8 mouse cellular contexts compared by ENCODE assay signal in genomic region chr15:97784561-97785161, GRCm38 (mm10). TPM values are rescaled to one million over a fixed set of nuclear protein-coding genes. Genes with fewer than 3 reads are reported as not detected.
A peak's percentile ranks its signal among the peaks of the same experiment; 100 is the strongest.
DNase-seq lines count a peak whose midpoint lies in the region; ATAC-seq and TF ChIP-seq lines count a peak whose summit lies in the region.

No protein-coding gene starts in this region.

- H3K9me3 ChIP-seq in heart, embryonic 14.5 days (ENCODE audit: control insufficient read depth, low read length) = no peaks in the 10 kb centered on the region
- no peaks in the 10 kb centered on the region for H3K9me3 ChIP-seq in ES-E14 (ENCODE audit: control insufficient read depth, insufficient read depth, low read depth, low read length)
- no peaks in the 10 kb centered on the region for H3K9me3 ChIP-seq in embryonic facial prominence, embryonic 12.5 days
- no peaks in the 10 kb centered on the region for H3K9me3 ChIP-seq in kidney, embryonic 16.5 days (ENCODE audit: low read length)
- no peaks in the 10 kb centered on the region for H3K9me3 ChIP-seq in midbrain, embryonic 15.5 days

- H3K36me3 ChIP-seq in heart, embryonic 14.5 days (ENCODE audit: control insufficient read depth, insufficient read depth, low read length) = peaks cover 2% of the 10 kb centered on the region; the same call in 1 of the 2 replicates
- H3K36me3 ChIP-seq in ES-E14 (ENCODE audit: control insufficient read depth, insufficient read depth, low read length, poor library complexity, severe bottlenecking) = no peaks in the 10 kb centered on the region
- H3K36me3 ChIP-seq in embryonic facial prominence, embryonic 12.5 days = no peaks in the 10 kb centered on the region
- H3K36me3 ChIP-seq in kidney, embryonic 16.5 days (ENCODE audit: insufficient read depth, low read length) = no peaks in the 10 kb centered on the region
- no peaks in the 10 kb centered on the region for H3K36me3 ChIP-seq in midbrain, embryonic 15.5 days (replicated peaks)

- in situ Hi-C loops in ES-E14 (cut with MboI; ENCODE audit: low sequenced_read_pairs in 2 of 2, unreplicated experiment in 2 of 2) = no loop called here

- H3K27me3 ChIP-seq in heart, embryonic 14.5 days (ENCODE audit: control insufficient read depth, insufficient read depth, low read length) = no peaks in the 10 kb centered on the region
- no peaks in the 10 kb centered on the region for H3K27me3 ChIP-seq in embryonic facial prominence, embryonic 12.5 days
- H3K27me3 ChIP-seq in kidney, embryonic 16.5 days (ENCODE audit: insufficient read depth, low read length) = no peaks in the 10 kb centered on the region
- H3K27me3 ChIP-seq in midbrain, embryonic 15.5 days (replicated peaks) = peaks cover 17% of the 10 kb centered on the region; the same call in 1 of the 2 replicates

- H3K4me1 ChIP-seq in heart, embryonic 14.5 days (ENCODE audit: control insufficient read depth in 2 of 2, insufficient read depth in 2 of 2, low read length in 2 of 2) = peaks cover 13 to 27% of the 10 kb centered on the region in 2 experiments
- peaks cover 6 to 27% of the 10 kb centered on the region in 2 experiments; a peak in 3 of 4 replicates for H3K4me1 ChIP-seq in ES-E14 (ENCODE audit: control insufficient read depth in 2 of 2, insufficient read depth in 2 of 2, low read length in 2 of 2, poor library complexity in 1 of 2)
- peaks cover 22% of the 10 kb centered on the region for H3K4me1 ChIP-seq in embryonic facial prominence, embryonic 12.5 days
- H3K4me1 ChIP-seq in kidney, embryonic 16.5 days (ENCODE audit: insufficient read depth, low read length) = peaks cover 63% of the 10 kb centered on the region
- peaks cover 22% of the 10 kb centered on the region; the same call in 1 of the 2 replicates for H3K4me1 ChIP-seq in midbrain, embryonic 15.5 days

- ATAC-seq in heart, embryonic 14.5 days (ENCODE audit: insufficient number of reproducible peaks, insufficient read depth, low FRiP score, low read depth) = peak; percentile 33
- 0 out of 2 replicates have a peak, but pooled peaks have one; percentile 12 for ATAC-seq in embryonic facial prominence, embryonic 12.5 days (ENCODE audit: insufficient number of reproducible peaks, insufficient read depth, low FRiP score, low TSS enrichment)
- ATAC-seq in kidney, embryonic 16.5 days (ENCODE audit: low FRiP score, low TSS enrichment) = peak; percentile 44
- peak; percentile 76 for ATAC-seq in midbrain, embryonic 15.5 days (replicated peaks)

- 7% methylated on average over 42 of the region's 45 CpGs for WGBS in heart, embryonic 14.5 days
- WGBS in embryonic facial prominence, embryonic 12.5 days = 5% methylated on average over 45 of the region's 45 CpGs
- 5% methylated on average over 45 of the region's 45 CpGs for WGBS in kidney, embryonic 16.5 days
- WGBS in midbrain, embryonic 15.5 days = 3% methylated on average over 45 of the region's 45 CpGs

- peak overlapping the region in 1 of 2 experiments; percentile 41; a peak in 2 of 4 replicates for H3K27ac ChIP-seq in heart, embryonic 14.5 days (replicated peaks in 1 of 2; ENCODE audit: control insufficient read depth in 1 of 2, insufficient read depth in 1 of 2, low read depth in 2 of 2, low read length in 2 of 2)
- H3K27ac ChIP-seq in ES-E14 (ENCODE audit: insufficient read depth, low read depth, low read length, poor library complexity, severe bottlenecking) = no peak overlapping the region; the same call in 1 of the 2 replicates
- H3K27ac ChIP-seq in embryonic facial prominence, embryonic 12.5 days = peak overlapping the region; percentile 46; the same call in 1 of the 2 replicates
- peak overlapping the region; percentile 68 for H3K27ac ChIP-seq in kidney, embryonic 16.5 days (ENCODE audit: low read length)
- H3K27ac ChIP-seq in midbrain, embryonic 15.5 days = peak overlapping the region; percentile 53

- peak overlapping the region; percentile 70 to 75 for H3K4me3 ChIP-seq in heart, embryonic 14.5 days (ENCODE audit: control insufficient read depth in 1 of 2, insufficient read depth in 1 of 2, low read depth in 1 of 2, low read length in 2 of 2)
- peak overlapping the region; percentile 85 to 86 for H3K4me3 ChIP-seq in ES-E14 (ENCODE audit: insufficient read depth in 1 of 2, low read depth in 1 of 2, low read length in 2 of 2, poor library complexity in 1 of 2, severe bottlenecking in 1 of 2)
- H3K4me3 ChIP-seq in embryonic facial prominence, embryonic 12.5 days = peak overlapping the region; percentile 77
- peak overlapping the region; percentile 73 for H3K4me3 ChIP-seq in kidney, embryonic 16.5 days (ENCODE audit: low read length)
- peak overlapping the region; percentile 54 for H3K4me3 ChIP-seq in midbrain, embryonic 15.5 days

- peak overlapping the region; percentile 80 for H3K4me2 ChIP-seq in heart, embryonic 14.5 days (ENCODE audit: low read length)
- peak overlapping the region; percentile 96 for H3K4me2 ChIP-seq in embryonic facial prominence, embryonic 12.5 days (replicated peaks)
- peak overlapping the region; percentile 63 for H3K4me2 ChIP-seq in kidney, embryonic 16.5 days (replicated peaks; ENCODE audit: low read depth, low read length)
- peak overlapping the region; percentile 68 for H3K4me2 ChIP-seq in midbrain, embryonic 15.5 days

- H3K9ac ChIP-seq in heart, embryonic 14.5 days (ENCODE audit: low read length) = peak overlapping the region; percentile 88
- H3K9ac ChIP-seq in ES-E14 (ENCODE audit: insufficient read depth, low read depth, low read length, poor library complexity, severe bottlenecking) = peak overlapping the region; percentile 90
- peak overlapping the region; percentile 81 for H3K9ac ChIP-seq in embryonic facial prominence, embryonic 12.5 days
- H3K9ac ChIP-seq in kidney, embryonic 16.5 days (replicated peaks; ENCODE audit: low read length) = peak overlapping the region; percentile 93
- H3K9ac ChIP-seq in midbrain, embryonic 15.5 days = peak overlapping the region; percentile 73

- DNase-seq in heart, adult 8-10 months (ENCODE audit: low spot score) = no peak
- no peak for DNase-seq in ES-E14 (ENCODE audit: low read depth, low spot score)
- no peak for DNase-seq in right cerebral cortex, postnatal 4 days
- DNase-seq in spleen, postnatal 4 days (ENCODE audit: low spot score in 2 of 2) = no peak

TF ChIP-seq in ES-E14, 5 proteins besides CTCF, POLR2A, EP300 and RAD21:
- no peak for TF ChIP-seq CHD2 (IDR thresholded peaks at IDR 0.05; ENCODE audit: low read depth, low read length)
- no peak for TF ChIP-seq HCFC1 (IDR thresholded peaks at IDR 0.05; ENCODE audit: borderline replicate concordance, insufficient read depth, low read length)
- TF ChIP-seq MAFK (IDR thresholded peaks at IDR 0.05; ENCODE audit: insufficient read depth, low read depth, low read length) = no peak
- TF ChIP-seq ZC3H11A (IDR thresholded peaks at IDR 0.05; ENCODE audit: borderline replicate concordance, low read depth, low read length) = no peak
- no peak for TF ChIP-seq ZNF384 (IDR thresholded peaks at IDR 0.05; ENCODE audit: low read depth, low read length)

RNA-seq across cellular contexts. Expression of gene Slc48a1, which starts 6.3 kb away (rescaled TPM):
- polyA plus RNA-seq in heart, embryonic 14.5 days (2014; fragmentation: Nextera tagmentation; extraction: Ambion mirVana) = 67.1 and 69.6 TPM in 2 replicates
- 10 to 100 TPM; 63.6 to 76.6 (median 67.9) TPM for total RNA-seq in heart, adult 8-10 months (2022)
- total RNA-seq in ES-E14 (2012; rRNA removed) = 15.8 and 18.6 TPM in 2 replicates
- 29.4 and 32.6 TPM in 2 replicates for polyA plus RNA-seq in embryonic facial prominence, embryonic 12.5 days (2016; fragmentation: Nextera tagmentation; extraction: Ambion mirVana)
- polyA plus RNA-seq in kidney, embryonic 16.5 days (2015; fragmentation: Nextera tagmentation; extraction: Ambion mirVana) = 81.7 and 81.9 TPM in 2 replicates
- 85.7 and 90.1 TPM in 2 replicates for polyA plus RNA-seq in midbrain, embryonic 15.5 days (2015; fragmentation: Nextera tagmentation; extraction: Ambion mirVana)

RNA-seq across cellular contexts. Expression of gene Rapgef3, which starts 16.9 kb away (rescaled TPM):
- 15.9 and 19.2 TPM in 2 replicates for polyA plus RNA-seq in heart, embryonic 14.5 days (2014; fragmentation: Nextera tagmentation; extraction: Ambion mirVana)
- total RNA-seq in heart, adult 8-10 months (2022) = 10 to 100 TPM; 20.5 to 27.4 (median 23.8) TPM
- total RNA-seq in ES-E14 (2012; rRNA removed) = 12.5 and 12.7 TPM in 2 replicates
- 10.5 and 10.8 TPM in 2 replicates for polyA plus RNA-seq in embryonic facial prominence, embryonic 12.5 days (2016; fragmentation: Nextera tagmentation; extraction: Ambion mirVana)
- polyA plus RNA-seq in kidney, embryonic 16.5 days (2015; fragmentation: Nextera tagmentation; extraction: Ambion mirVana) = 36.3 and 36.4 TPM in 2 replicates
- 15.4 and 16.8 TPM in 2 replicates for polyA plus RNA-seq in midbrain, embryonic 15.5 days (2015; fragmentation: Nextera tagmentation; extraction: Ambion mirVana)

RNA-seq across cellular contexts. Expression of gene Endou, which starts 53.5 kb away (rescaled TPM):
- polyA plus RNA-seq in heart, embryonic 14.5 days (2014; fragmentation: Nextera tagmentation; extraction: Ambion mirVana) = 0.19 and 0.43 TPM in 2 replicates
- total RNA-seq in heart, adult 8-10 months (2022) = 1 to 10 TPM; 1.3 to 2.3 (median 1.7) TPM
- 0.16 and 0.31 TPM in 2 replicates for total RNA-seq in ES-E14 (2012; rRNA removed)
- 0.09 and 0.33 TPM in 2 replicates for polyA plus RNA-seq in embryonic facial prominence, embryonic 12.5 days (2016; fragmentation: Nextera tagmentation; extraction: Ambion mirVana)
- 0.45 and 0.60 TPM in 2 replicates for polyA plus RNA-seq in kidney, embryonic 16.5 days (2015; fragmentation: Nextera tagmentation; extraction: Ambion mirVana)
- polyA plus RNA-seq in midbrain, embryonic 15.5 days (2015; fragmentation: Nextera tagmentation; extraction: Ambion mirVana) = 0.17 and 0.27 TPM in 2 replicates

RNA-seq across cellular contexts. Expression of gene Hdac7, which starts 59.6 kb away (rescaled TPM):
- polyA plus RNA-seq in heart, embryonic 14.5 days (2014; fragmentation: Nextera tagmentation; extraction: Ambion mirVana) = 25.7 and 26.7 TPM in 2 replicates
- total RNA-seq in heart, adult 8-10 months (2022) = 10 to 100 TPM; 22.9 to 29.0 (median 26.5) TPM
- total RNA-seq in ES-E14 (2012; rRNA removed) = 4.4 and 7.4 TPM in 2 replicates
- 33.5 and 38.8 TPM in 2 replicates for polyA plus RNA-seq in embryonic facial prominence, embryonic 12.5 days (2016; fragmentation: Nextera tagmentation; extraction: Ambion mirVana)
- 37.3 and 40.0 TPM in 2 replicates for polyA plus RNA-seq in kidney, embryonic 16.5 days (2015; fragmentation: Nextera tagmentation; extraction: Ambion mirVana)
- polyA plus RNA-seq in midbrain, embryonic 15.5 days (2015; fragmentation: Nextera tagmentation; extraction: Ambion mirVana) = 31.8 and 34.5 TPM in 2 replicates

Comparison
In these comparisons a context has a peak if more than half of its experiments do, and no peak if none do; other contexts are left out.
1. ATAC-seq: peak in every context shown above with its lines; median percentile 76 in midbrain, embryonic 15.5 days; 44 in kidney, embryonic 16.5 days; 33 in heart, embryonic 14.5 days; 12 in embryonic facial prominence, embryonic 12.5 days.